Mouse (Mus musculus): Measurements from ENCODE around the gene Fermt2.

Gene Fermt2

GRCm38 (mm10) chr14:45423220-45423619 lies 106.7 kb downstream of the Fermt2 start:
- DNase-seq: no peak

DNA sequence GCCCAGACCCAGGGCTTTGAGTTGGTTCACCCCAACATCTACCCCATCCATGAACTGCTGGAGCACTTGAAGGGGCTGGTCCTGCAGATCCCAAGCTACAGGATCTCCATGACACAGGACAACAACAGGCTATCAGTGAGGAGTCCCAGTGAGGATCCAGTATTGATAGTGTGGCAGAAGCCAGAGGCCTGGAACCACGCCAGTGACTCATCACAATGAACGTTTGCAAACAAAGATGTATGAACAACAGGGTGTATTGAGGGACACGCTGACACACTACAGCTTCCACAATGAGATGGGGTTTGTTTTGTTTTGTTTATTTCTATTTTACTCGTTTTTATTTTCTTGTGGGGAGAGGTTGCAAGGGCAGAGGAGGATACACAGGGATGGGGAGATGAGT lies 107.5 kb downstream of the Fermt2 start:
- DNase-seq: no peak

DNA sequence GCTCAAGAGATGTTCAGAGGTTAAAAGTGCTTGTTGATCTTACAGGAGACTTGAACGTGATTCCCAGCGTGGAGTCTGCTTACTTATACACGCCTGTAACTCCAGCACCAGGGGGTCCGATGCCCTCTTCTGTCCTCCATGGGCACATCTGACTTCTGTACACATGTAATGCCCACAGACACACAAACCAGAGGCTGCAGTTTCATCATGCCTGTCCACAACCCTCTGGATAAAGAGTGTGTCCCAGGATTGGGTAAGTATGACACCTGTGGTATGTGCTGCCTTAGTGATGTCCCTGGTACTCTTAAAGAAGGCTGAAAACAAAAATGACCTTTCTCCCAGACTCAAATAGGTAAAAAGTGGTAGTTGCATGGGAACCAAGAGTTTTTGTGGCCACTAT lies 110.6 kb downstream of the Fermt2 start:
- DNase-seq: no peak

GRCm38 (mm10) chr14:45418553-45418952 lies 111.4 kb downstream of the Fermt2 start:
- no peak for DNase-seq

DNA sequence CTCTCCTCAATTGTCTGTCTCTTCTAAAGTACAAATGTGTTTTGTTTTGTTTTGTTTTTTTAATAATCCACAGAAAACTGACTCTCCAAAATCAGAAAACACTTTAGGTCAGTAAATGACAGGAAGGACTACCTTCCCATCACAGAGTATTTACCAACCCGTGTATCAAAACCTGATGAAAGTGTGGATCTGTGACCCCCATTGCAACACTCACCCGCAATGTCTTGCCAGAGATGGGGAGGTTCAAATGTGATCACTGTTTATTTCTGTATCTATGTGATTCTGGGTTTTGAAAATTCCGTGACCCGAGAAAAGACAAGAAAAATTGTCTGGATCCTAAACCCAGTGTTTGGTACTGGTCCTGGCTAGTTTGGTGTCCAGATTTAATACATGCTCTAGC lies 113.7 kb downstream of the Fermt2 start:
- no peak for DNase-seq

Measured in liver (tissue).